Mouse (Mus musculus): ENCODE measurements at regions not wholly inside any gene's neighbourhood (a gene's known extent, or its start where the extent isn't known, plus 50 kb on each side); places are given as distances from the start of the nearest gene placed in this dataset.

DNA sequence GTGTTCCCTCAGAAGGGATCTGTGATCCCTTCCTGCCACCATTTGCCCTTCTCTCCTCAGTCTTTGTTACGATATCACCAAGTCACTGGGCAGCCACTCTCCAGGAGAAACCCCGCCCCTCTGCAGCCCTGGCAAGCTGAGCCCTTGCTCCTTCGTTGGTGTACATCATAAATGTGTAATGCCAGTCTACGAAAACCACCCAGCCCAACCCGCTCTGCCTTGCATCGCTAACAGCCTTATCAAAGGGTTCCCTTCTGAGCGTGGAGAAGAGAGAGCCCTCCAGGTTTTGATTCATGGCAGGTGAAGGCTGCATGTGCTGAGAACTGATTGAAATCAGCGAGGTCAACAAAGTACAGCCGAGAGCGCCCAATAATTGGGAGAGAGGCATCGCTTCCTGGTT lies 90.5 kb upstream of the Cadm1 start:
- DNase-seq: peak; percentile 17

DNA sequence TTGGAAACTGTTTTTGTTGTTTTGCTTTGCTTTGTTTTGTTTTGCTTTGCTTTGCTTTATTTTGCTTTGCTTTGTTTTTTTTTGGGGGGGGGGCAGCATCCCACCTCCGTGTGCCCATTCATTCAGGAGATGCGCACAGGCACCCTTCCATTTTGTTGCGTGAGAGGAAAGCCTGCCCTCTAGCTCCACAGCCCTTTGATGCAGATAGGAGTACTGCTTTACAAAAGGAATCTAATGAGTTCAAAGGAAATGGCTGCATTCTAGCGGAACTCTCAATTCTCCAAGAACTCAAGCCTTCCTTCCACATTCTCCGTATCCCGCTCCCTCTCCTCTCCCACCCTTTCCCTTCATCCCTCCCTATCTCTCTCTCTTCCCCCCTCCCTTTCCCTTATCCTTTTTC lies 89.8 kb upstream of the Cadm1 start:
- peak; percentile 15 for DNase-seq

DNA sequence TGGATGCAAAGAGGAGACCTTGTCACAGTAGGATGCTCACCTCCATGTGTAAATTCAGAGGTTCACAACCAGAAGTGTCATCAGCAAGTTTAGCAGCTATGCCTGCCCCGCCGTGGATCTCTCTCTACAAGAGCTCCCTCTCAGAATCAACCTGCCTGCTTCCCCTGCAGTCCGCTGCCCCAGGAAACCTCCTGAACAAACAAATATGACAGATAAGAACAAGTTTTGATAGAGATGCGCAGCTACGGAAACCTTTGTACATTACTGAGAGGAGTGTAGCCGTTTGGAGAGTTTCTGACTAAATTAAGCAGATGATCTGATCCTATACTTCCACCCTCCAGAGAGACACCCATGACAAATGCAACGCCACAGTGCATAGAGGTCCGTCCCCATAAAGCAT lies 88.8 kb upstream of the Cadm1 start:
- DNase-seq: no peak

DNA sequence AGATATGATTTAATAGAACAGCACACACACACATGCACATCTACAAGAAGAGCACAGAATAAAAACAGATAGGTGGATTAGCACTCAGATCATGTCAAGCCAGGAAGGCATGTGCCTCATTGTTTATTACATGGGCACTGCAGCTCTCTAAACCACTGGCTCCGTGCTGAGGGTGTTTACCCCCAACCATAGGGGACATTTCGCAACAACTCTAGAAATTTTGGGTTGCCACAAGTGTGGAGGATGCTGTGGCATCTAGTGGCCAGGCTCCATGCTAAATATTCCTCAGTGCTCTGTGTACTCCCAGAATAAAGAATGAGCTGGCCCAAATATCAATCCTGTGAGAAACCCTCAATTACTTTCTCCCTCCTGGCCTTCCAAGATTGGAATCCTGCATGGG lies 85.8 kb upstream of the Cadm1 start:
- no peak for DNase-seq

DNA sequence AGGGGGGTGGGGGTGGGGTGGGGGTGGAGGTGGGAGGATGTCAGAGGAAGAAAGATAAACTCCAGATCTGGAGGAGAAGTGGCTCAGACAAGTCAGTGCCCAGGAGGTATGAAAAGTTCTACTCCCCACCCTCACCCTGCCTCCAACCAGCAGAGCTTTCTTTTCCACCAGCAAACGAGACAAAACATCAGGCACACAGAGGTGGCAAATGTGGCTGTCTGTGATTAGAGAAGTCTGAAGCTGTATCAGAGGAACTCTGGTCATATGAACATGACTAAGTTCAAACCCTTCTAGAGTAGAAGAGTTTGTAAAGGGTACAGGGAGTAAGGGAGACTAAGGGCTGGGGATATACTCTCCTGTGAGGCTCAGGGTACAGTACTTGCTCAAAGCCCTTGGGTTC lies 85.2 kb upstream of the Cadm1 start:
- no peak for DNase-seq

DNA sequence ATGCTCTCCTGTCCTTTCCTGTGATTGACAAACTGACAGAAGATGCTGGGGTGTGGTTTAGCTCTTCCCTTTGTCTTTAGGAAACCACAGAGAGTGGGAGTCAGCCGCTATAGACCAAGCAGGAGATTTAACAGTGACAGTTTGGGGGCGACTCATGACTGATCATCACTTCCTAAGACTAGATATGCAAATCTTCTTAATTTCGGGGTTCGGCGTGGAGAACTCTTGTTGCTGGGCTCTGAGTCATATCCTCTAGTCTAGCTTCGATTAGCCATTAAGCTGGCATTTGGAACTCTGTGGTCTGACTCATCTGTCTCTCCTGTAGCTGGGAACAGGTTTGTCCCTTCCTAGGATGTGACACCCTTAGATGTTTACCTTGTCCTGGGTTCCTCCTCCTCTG lies 84.6 kb upstream of the Cadm1 start:
- no peak for DNase-seq

DNA sequence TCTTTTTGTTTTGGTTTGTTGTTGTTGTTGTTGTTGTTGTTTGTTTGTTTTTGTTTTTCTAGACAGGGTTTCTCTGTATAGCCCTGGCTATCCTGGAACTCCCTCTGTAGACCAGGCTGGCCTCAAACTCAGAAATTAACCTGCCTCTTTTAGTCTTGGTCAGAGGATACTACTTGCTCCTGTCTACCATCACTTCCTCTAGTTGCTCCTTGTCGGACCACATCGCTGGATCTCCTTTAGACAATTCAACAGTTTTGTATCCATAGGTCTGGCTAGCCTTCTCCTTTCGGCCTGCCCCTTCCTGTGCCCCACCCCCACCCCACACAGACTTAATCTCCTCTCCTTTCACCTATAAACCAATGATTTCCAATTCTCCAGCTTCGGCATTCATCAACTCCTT lies 77.2 kb upstream of the Cadm1 start:
- DNase-seq: no peak

DNA sequence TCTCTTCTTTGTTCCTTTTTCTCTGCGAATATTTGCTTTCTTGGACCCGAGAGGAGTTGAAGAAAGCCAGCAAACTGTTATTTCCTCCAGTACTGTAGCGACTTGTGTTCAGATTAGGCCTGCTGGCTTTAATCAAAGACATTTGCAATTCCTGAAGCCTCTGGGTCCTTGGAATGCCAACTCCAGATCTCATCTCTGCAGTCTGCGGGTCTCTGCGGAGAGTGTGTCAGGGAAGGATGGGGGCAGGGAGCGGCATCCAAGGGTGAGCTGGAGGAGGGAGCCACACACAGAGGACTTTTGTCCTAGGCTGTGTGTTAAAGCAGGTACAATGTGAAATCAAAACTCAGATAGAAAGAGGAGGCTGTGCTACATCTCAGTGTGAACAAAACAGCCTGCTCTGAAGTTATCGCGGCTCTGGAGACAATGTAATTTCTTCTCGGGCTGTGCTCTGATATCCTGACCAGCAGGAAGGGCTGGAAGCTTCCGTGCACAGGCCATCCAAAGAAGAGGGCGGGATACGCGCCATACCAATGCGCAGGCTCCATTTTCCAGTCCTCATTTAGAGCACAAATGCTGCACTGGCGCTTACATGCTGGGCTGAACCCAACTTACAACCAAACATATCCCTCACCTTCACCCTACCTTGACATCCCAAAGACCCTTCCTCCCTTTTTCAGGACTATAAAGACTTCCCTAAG lies 71.1 kb upstream of the Cadm1 start:
- DNase-seq: no peak

DNA sequence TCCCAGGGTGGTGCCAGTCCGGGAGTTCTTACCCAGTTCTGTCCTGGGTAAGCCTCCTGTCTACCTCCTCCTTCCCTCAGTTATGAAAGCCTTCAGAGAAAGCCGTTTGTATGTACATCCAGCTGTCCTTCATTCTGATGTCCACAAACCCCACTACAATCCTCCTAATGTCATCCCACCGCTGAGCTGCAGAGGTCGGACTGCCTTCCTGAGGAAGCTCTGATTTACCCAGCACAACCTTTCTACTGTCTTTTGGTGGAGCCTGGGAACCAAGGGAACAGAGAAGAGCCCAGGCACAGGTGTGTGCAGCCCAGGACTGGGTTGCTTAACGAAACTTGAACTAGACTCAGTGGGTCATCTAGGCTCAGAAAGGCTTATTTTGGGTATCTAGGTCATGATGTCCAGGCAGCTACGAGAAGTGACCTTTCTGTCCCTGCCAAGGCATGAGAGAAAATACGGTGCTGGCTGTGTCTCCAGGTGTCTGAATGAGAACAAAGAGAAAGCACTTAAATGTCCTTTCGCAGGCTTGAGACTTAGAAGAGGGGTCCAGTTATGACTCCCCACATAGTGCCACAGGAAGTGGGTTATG lies 70.4 kb upstream of the Cadm1 start:
- DNase-seq: no peak

DNA sequence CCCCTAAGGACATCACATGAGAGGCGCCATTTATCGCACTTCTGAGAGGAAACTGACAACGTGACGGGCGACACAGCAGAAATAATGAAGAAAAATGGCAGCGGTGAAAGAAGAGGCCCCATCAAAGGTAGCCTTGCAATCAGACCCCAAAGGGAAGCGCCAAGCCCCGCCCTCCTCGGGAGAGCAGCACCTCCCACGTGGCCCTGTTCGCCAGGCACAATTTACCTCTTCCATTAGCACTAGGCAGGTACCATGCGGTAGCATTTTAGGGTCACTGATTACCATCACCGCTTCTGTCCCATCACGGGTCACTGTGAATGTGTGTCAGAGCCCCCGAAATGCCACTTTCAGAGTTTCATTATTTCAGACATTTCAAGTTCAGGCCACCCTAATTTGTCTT lies 69.7 kb upstream of the Cadm1 start:
- DNase-seq: no peak

DNA sequence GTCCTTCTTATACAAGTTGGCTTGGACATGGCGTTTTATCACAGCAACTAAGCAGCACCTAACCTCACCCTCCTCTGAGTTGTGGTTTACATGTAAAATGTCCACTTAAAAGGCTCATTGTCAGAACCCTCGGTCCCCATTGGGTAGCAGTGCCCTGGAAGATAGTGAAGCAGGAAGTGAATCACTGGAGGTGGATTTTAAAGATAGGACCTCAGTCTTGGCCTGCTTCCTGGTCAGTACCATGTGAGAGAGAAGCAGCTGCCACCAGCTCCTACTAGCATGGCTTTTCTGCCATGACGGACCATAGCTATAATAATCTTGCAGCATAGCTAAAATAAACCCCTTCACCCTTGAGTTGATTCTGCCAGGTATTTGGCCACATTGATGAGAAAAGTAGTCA lies 68.1 kb upstream of the Cadm1 start:
- no peak for DNase-seq

DNA sequence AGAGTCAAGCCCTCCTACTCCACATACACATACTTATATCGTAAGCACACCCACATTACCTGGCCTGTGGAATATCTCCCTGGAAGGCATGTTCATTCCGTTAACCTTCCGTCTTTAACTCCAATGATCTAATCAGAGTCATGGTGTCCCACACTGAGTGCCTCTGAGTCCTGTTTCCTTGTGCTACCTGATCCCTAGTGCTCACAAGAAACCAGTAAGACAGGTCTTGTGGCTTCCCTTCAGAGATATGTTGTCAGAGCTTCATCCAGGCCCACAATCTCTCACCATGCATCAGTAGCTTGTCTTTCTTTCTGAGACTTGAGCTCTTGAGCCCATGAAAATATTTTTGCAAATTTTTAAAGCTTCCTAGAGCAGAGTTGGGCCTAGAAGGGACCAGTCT lies 63.2 kb upstream of the Cadm1 start:
- no peak for DNase-seq

DNA sequence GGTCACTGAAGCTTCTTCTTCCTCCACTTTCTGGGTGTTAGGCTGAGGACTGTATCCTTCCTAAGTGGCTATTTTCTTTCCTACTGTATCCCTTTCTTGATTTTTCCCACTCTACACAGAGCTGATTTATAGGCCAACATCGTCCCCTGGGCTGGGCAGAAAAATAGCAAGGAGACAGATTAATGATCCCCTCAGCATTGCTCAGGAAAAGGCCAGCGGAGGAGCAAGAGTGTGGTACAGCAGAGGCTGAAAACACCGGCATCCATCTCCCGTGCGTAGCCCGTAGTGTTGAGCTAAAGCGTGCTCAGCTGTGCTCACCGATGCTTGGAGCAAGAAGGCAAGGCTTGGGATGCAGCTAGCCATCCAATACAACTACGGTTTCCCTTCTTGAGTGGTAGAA lies 62.2 kb upstream of the Cadm1 start:
- DNase-seq: no peak

DNA sequence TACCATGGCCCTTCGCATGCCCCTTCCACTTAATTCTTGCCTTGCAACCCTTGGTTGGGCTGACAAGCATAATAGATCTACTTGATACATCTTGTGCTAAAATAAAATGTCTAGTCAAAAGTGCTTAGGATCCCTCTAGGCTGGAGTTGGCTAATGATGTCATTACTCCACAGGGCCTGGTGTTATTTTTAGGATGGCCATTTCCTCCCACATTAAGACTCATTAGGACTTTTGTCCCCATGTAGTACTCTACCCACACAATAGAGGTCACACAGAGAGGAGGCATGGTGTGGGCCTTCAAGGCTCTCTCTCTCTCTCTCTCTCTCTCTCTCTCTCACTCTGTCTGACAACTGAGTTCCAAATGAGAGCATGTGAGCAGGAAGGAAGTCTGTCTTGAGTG lies 60.4 kb upstream of the Cadm1 start:
- no peak for DNase-seq

DNA sequence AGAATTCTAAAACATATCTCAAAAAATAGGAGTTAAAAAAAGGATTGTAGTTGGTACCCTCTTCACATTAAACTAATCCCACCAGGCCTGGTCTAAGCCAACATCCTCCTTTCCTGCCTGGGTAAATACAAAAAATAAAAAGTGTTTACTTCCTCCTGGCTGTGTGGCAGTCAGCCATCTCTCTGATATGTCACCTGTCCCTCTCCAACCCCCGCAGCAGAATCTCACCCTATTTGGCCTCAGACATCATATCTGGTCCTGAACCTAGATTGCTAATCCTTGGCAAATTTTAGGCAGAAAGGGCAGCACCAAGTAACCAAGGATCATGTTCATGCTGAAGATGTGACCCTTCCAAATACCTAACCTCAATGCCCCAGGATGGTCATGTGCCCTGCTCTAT lies 59.2 kb upstream of the Cadm1 start:
- DNase-seq: no peak

DNA sequence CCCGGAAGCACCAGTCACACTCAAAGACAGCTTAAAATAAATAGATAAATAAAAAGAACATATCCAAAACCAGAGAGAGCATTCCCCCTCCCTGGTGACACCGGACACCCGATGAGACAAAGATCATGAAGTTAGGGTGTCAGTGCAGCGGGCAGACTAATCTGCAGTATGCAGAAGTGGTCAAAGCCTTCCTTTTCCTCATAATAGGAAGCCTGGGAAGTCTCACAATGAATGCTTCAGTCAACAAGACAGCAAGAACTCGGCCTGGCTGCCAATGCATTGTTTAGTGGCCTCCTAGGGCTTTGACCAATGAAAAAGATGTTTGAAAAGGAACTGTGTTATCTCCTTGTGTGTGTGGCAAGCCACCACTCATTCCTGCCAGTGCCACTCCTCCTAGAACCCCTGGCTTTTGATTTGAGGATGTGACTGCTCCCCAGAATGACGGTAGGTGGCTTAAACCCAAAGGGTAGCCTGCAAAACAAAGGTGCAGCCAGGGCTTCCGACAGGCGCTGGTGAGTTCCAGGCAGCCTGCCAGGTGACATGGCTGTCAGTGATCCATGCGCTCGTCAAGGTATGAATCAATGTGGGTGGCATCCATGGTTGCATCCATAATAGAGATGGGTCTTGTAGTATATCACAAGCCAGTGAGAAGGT lies 58.1 kb upstream of the Cadm1 start:
- DNase-seq: peak; percentile 16

DNA sequence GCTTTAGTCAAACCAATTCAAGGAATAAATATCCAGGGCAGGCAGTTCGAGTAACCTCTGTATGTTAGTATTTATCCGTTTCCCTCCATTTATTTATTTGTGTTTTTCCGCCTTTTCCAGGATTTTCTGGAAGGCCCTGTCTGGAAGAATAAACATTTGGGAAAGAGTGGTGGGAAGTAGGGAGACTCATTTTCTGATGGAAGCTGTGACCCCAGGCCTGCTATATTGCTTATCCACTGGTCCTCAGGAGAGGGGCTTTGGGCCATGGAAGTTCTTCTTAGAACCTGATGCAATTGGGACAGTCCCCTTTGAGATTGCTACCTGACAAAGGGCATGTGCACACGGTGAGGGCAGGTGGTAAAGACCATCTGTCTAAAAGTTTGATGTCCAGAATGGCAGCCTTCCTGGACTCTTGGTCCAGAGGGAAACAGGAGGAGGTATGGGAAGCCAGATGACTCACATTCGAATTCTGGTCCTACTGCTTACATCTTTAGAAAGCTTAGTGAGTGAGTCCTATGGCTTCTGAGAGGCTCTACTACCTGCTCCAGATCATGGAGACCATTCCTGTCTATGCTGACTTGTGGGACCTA lies 56.1 kb upstream of the Cadm1 start:
- no peak for DNase-seq

DNA sequence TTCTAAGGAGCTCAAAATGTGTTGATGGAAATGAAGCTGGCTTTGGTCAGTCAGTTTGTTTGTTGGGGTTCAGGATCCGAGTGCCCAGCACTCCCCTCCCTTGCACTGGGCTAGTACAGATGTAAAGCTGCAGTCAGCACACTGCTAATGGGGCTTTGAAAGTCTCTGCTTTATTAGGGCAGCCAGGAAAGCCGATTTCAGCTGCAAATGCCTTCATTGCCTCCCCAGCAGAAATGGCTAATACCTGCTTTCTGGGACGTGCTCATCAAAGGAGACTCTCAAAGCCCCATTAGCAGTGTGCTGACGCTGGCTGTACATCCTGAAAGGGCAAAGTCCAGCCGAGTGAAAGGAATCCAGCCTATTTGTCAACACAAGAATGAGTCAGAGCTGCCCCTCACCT lies 55.2 kb upstream of the Cadm1 start:
- no peak for DNase-seq

DNA sequence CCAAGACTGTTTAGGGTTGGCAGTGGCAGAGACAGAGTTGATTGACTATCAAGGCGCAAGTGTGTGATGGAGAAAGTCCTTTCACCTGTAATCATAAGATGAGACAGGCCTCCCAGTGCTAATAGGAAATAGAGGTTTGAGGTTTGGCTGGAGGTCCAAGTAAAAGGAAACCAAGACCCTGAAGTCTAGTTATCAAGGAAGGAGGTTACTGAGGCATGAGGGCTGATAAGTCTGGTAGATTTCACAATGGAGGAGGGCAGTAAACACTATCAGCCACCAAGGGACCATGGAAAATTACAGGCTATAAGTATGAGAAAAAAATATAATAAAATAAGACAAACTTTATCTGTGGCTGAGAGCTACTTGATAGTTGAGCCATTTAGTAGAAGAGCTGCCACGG lies 52.1 kb upstream of the Cadm1 start:
- DNase-seq: no peak

Measured in adrenal gland, postnatal 14 days (tissue).